Mouse (Mus musculus) megakaryocyte, embryonic 14.5 days (primary cell): ENCODE measurements around the gene Pde4b. TPM values are rescaled to one million over a fixed set of nuclear protein-coding genes. Genes with fewer than 3 reads are reported as not detected.

Experiments used
- H3K27me3 ChIP-seq: replicated peaks from 2 replicates; pipeline ENCODE3; 2012; ENCODE audit warnings: inconsistent platforms
- H3K36me3 ChIP-seq: replicated peaks from 2 replicates; pipeline ENCODE3; 2012; ENCODE audit warnings: low read length, inconsistent platforms, mixed read lengths
- H3K4me1 ChIP-seq: 2 replicates; pipeline ENCODE4 v1.6.1; 2012; ENCODE audit warnings: inconsistent platforms
- H3K4me3 ChIP-seq: replicated peaks from 2 replicates; pipeline ENCODE3; 2012; ENCODE audit warnings: moderate library complexity, mild to moderate bottlenecking, inconsistent platforms
- H3K9me3 ChIP-seq: 2 replicates; pipeline ENCODE4 v1.6.1; 2012; ENCODE audit warnings: inconsistent platforms
- FLI1 ChIP-seq: IDR thresholded peaks from 2 replicates; pipeline ENCODE4 v1.6.1; 2012; ENCODE audit warnings: low read length, inconsistent platforms, mixed read lengths
- GATA1 ChIP-seq: IDR thresholded peaks from 3 replicates; pipeline ENCODE4 v1.6.1; 2012; ENCODE audit warnings: mixed read lengths, low read length, inconsistent platforms, borderline replicate concordance
- polyA plus RNA-seq: library from polyadenylated mRNA; stranded (reverse); fragments of >175 nt; gene quantifications from 2 replicates; pipeline ENCODE4 v1.2.3, GENCODE M21; 2012; ENCODE audit warnings: low replicate concordance; ENCODE audit not compliant: insufficient read depth

The Pde4b gene
- polyA plus RNA-seq, 1 experiment, result 1.2 TPM

- Histone ChIP-seq H3K9me3 (no peaks in the 10 kb centered on the region), H3K27me3 (no peaks in the 10 kb centered on the region), H3K4me1 (no peaks in the 10 kb centered on the region), H3K4me3 (no peak overlapping the region), H3K36me3 (no peaks in the 10 kb centered on the region)
- TF ChIP-seq GATA1, result no peak
- no peak for TF ChIP-seq FLI1
Measured at GRCm38 (mm10) chr4:102446160-102446945, 359.0 kb downstream of the Pde4b start.

GRCm38 (mm10) chr4:102456426-102456825, 369.1 kb downstream of the Pde4b start:
- no peaks in the 10 kb centered on the region for H3K36me3 ChIP-seq

GRCm38 (mm10) chr4:102459216-102459999, 372.1 kb downstream of the Pde4b start:
- no peaks in the 10 kb centered on the region for H3K36me3 ChIP-seq
- no peak for TF ChIP-seq FLI1
- no peaks in the 10 kb centered on the region for H3K4me1 ChIP-seq
- no peak overlapping the region for H3K4me3 ChIP-seq
- no peaks in the 10 kb centered on the region for H3K9me3 ChIP-seq
- peaks cover 3% of the 10 kb centered on the region for H3K27me3 ChIP-seq

More at GRCm38 (mm10) chr4:102456426-102456825, 369.1 kb downstream of the Pde4b start:
- Histone ChIP-seq H3K27me3 (peaks cover 3% of the 10 kb centered on the region), H3K9me3 (no peaks in the 10 kb centered on the region), H3K4me3 (no peak overlapping the region), H3K4me1 (no peaks in the 10 kb centered on the region)
- TF ChIP-seq GATA1 (no peak), FLI1 (no peak)

- Histone ChIP-seq H3K9me3 (no peaks in the 10 kb centered on the region), H3K4me1 (no peaks in the 10 kb centered on the region), H3K27me3 (peaks cover 2% of the 10 kb centered on the region), H3K36me3 (no peaks in the 10 kb centered on the region), H3K4me3 (no peak overlapping the region)
- TF ChIP-seq GATA1 (no peak), FLI1 (no peak)
Measured at GRCm38 (mm10) chr4:102478104-102478503, 390.8 kb downstream of the Pde4b start.

GRCm38 (mm10) chr4:102478860-102479259, 391.5 kb downstream of the Pde4b start:
- Histone ChIP-seq H3K9me3 (no peaks in the 10 kb centered on the region), H3K4me3 (no peak overlapping the region), H3K36me3 (no peaks in the 10 kb centered on the region), H3K4me1 (no peaks in the 10 kb centered on the region), H3K27me3 (peaks cover 2% of the 10 kb centered on the region)
- no peak for TF ChIP-seq FLI1
- TF ChIP-seq GATA1, result no peak

GRCm38 (mm10) chr4:102480830-102481484, 393.6 kb downstream of the Pde4b start:
- Histone ChIP-seq H3K4me3 (no peak overlapping the region), H3K36me3 (no peaks in the 10 kb centered on the region), H3K27me3 (peaks cover 5% of the 10 kb centered on the region), H3K4me1 (no peaks in the 10 kb centered on the region), H3K9me3 (no peaks in the 10 kb centered on the region)
- no peak for TF ChIP-seq FLI1
- no peak for TF ChIP-seq GATA1

- no peak for TF ChIP-seq GATA1
- TF ChIP-seq FLI1, result no peak
- no peaks in the 10 kb centered on the region for H3K9me3 ChIP-seq
- peaks cover 5% of the 10 kb centered on the region for H3K27me3 ChIP-seq
- H3K4me1 ChIP-seq, result no peaks in the 10 kb centered on the region
- H3K4me3 ChIP-seq, result no peak overlapping the region
- H3K36me3 ChIP-seq, result no peaks in the 10 kb centered on the region
Measured at GRCm38 (mm10) chr4:102483354-102484018, 396.1 kb downstream of the Pde4b start.

- TF ChIP-seq FLI1, result no peak
- no peak for TF ChIP-seq GATA1
- Histone ChIP-seq H3K4me1 (no peaks in the 10 kb centered on the region), H3K27me3 (peaks cover 5% of the 10 kb centered on the region), H3K4me3 (no peak overlapping the region), H3K9me3 (no peaks in the 10 kb centered on the region), H3K36me3 (no peaks in the 10 kb centered on the region)
Measured at GRCm38 (mm10) chr4:102484738-102485137, 397.4 kb downstream of the Pde4b start.

- no peaks in the 10 kb centered on the region for H3K4me1 ChIP-seq
- TF ChIP-seq GATA1, result no peak
- TF ChIP-seq FLI1, result no peak
- H3K36me3 ChIP-seq, result no peaks in the 10 kb centered on the region
- no peak overlapping the region for H3K4me3 ChIP-seq
- peaks cover 5% of the 10 kb centered on the region for H3K27me3 ChIP-seq
- H3K9me3 ChIP-seq, result no peaks in the 10 kb centered on the region
Measured at GRCm38 (mm10) chr4:102486134-102486920, 399.0 kb downstream of the Pde4b start.
